Mouse (Mus musculus) liver, embryonic 14.5 days (tissue): ENCODE results near the gene Il17rb. TPM values are rescaled to one million over a fixed set of nuclear protein-coding genes. Genes with fewer than 3 reads are reported as not detected.

Experiments used
- ATAC-seq: fragments of 200-750 bp; cut with Nextera tagmentation; 2 replicates; pipeline ENCODE4 v1.8.0; 2017; ENCODE audit warnings: moderate number of reproducible peaks, mild to moderate bottlenecking, moderate library complexity; ENCODE audit not compliant: insufficient read depth
- DNase-seq, 3 experiments: peaks; one replicate each; pipeline ENCODE4 v3.0.0-alpha.2; 2012 to 2013; ENCODE audit warnings: low read depth in 3 of 3, low spot score in 3 of 3
- H3K27ac ChIP-seq: fragments of 300-500 bp; sonication (generic); 2 replicates; pipeline ENCODE4 v1.5.1; 2014; ENCODE audit warnings: moderate library complexity, mild to moderate bottlenecking, control low read depth, inconsistent platforms
- H3K27me3 ChIP-seq: fragments of 300-500 bp; sonication (generic); 2 replicates; pipeline ENCODE4 v1.6.1; 2014; ENCODE audit warnings: mild to moderate bottlenecking, low read length, moderate library complexity; ENCODE audit not compliant: control insufficient read depth, insufficient read depth
- H3K36me3 ChIP-seq: fragments of 300-500 bp; sonication (generic); replicated peaks from 2 replicates; pipeline ENCODE4 v1.6.1; 2014; ENCODE audit warnings: low read depth; ENCODE audit not compliant: control insufficient read depth, insufficient read depth
- H3K4me1 ChIP-seq, 2 experiments: fragments of 200-500 bp in 1 of 2; fragments of 300-500 bp in 1 of 2; sonication (generic) in 1 of 2; replicated peaks; 2 replicates each; pipeline ENCODE4 v1.6.1; 2012 to 2014; ENCODE audit warnings: antibody characterized with exemption in 1 of 2, inconsistent platforms in 1 of 2, low read length in 1 of 2; ENCODE audit not compliant: control insufficient read depth in 2 of 2, insufficient read depth in 2 of 2
- H3K4me2 ChIP-seq: fragments of 300-500 bp; sonication (generic); 2 replicates; pipeline ENCODE4 v1.6.1; 2014; ENCODE audit warnings: low read depth, mild to moderate bottlenecking, control low read depth, moderate library complexity
- H3K4me3 ChIP-seq, 2 experiments: fragments of 200-500 bp in 1 of 2; fragments of 300-500 bp in 1 of 2; sonication (generic) in 1 of 2; 2 replicates each; pipeline ENCODE4 v1.5.1; 2012 to 2014; ENCODE audit warnings: low read depth in 2 of 2, low read length in 2 of 2, mild to moderate bottlenecking in 2 of 2, control low read depth in 1 of 2, inconsistent platforms in 1 of 2, moderate library complexity in 1 of 2; ENCODE audit not compliant: insufficient read depth in 1 of 2
- H3K9ac ChIP-seq: fragments of 300-500 bp; sonication (generic); replicated peaks from 2 replicates; pipeline ENCODE4 v1.6.1; 2014; ENCODE audit warnings: mild to moderate bottlenecking, control low read depth, moderate library complexity
- H3K9me3 ChIP-seq: fragments of 300-500 bp; sonication (generic); 2 replicates; pipeline ENCODE4 v1.6.1; 2016; ENCODE audit warnings: low read length, mixed read lengths; ENCODE audit not compliant: control insufficient read depth
- CTCF ChIP-seq: IDR thresholded peaks from 2 replicates; pipeline ENCODE4 v1.5.1; 2016; ENCODE audit warnings: antibody characterized with exemption, low read depth, control low read depth
- EP300 ChIP-seq: IDR thresholded peaks from 2 replicates; pipeline ENCODE4 v1.6.1; 2016; ENCODE audit warnings: antibody characterized with exemption, low read depth
- WGBS: fragments of 180-500 bp; shearing (Covaris S2); extraction: QIAGEN DNeasy Blood & Tissue Kit; methylation state at CpG from one replicate; pipeline ENCODE4 v1.1.7; 2014; ENCODE audit not compliant: insufficient replicate concordance; 5-methylcytosine and 5-hydroxymethylcytosine counted together
- polyA plus RNA-seq, 2 experiments: library from polyadenylated mRNA; depleted of rRNA in 1 of 2; stranded (reverse) in 1 of 2; unstranded in 1 of 2; fragments of >200 nt; fragmentation: Nextera tagmentation in 1 of 2; extraction: Ambion mirVana in 1 of 2; gene quantifications; 2 replicates each; pipeline versions ENCODE4 v1.2.1 to v1.2.3; 2012 to 2014

Il17rb gene
- polyA plus RNA-seq, 2 experiments, result 1.3 to 1.8 TPM

DNA sequence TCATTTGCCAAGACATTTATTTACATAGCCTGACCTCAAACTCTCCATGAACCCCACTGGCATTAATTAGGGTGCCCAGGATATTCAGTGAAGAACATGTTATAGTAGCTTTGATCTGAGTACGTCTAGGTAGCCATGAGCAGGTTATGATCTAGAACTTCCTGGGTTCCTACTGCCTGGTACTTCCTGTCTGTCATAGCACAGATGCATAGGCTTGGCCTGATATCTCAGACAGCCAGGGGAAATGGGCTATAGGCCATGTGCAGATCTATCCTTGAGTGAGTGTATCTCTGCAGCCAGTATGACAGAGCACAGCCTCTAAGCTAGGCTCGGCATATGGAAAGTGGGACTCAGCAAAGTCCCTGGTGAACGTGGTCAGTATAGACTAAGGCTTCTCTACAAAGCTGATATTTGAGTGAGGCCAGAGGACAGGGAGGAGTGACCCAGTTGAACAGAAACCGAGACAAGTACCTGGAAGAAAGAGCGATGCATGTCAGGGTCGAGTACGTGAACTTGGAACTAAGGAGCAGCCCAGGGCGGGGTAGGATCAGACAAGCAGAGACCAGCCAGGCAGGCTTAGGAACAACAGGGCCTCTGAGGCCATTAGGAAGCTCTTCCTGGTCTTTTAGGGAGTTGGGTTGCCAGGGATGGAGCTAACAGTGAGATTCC, 9.2 kb upstream of the Il17rb start:
- Histone ChIP-seq H3K27me3 (no peaks in the 10 kb centered on the region; the same call in 1 of the 2 replicates), H3K36me3 (no peaks in the 10 kb centered on the region), H3K4me2 (no peak overlapping the region), H3K9me3 (no peaks in the 10 kb centered on the region), H3K27ac (no peak overlapping the region), H3K9ac (no peak overlapping the region), H3K4me1 (no peaks in the 10 kb centered on the region; a peak in 1 of 4 replicates), H3K4me3 (no peak overlapping the region)
- TF ChIP-seq CTCF (no peak), EP300 (no peak)
- ATAC-seq (no peak), DNase-seq (no peak)
- 64% methylated on average over 8 of the region's 8 CpGs for WGBS

DNA sequence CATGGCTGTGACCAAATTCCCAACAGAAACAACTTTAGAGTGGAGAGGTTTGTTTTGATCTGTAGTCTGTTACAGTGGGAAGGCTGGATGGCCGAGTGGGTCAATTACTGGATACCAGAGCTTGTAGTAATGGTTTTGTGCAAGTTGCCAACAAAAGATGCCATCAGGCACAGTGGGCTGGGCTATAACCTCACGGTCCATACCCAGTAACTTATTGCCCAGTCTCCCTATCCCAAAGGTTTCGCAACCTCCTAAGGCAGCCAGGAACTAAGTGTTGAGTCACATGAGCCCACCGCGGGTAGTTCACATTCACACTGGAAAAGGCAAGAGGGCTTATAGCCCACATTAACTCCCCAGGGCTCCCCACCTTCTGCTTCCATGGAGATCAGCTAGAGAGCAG, 8.0 kb upstream of the Il17rb start:
- DNase-seq, result no peak
- Histone ChIP-seq H3K27me3 (no peaks in the 10 kb centered on the region; the same call in 1 of the 2 replicates), H3K4me3 (no peak overlapping the region), H3K36me3 (no peaks in the 10 kb centered on the region), H3K9ac (no peak overlapping the region), H3K4me1 (no peaks in the 10 kb centered on the region; a peak in 1 of 4 replicates), H3K4me2 (no peak overlapping the region), H3K9me3 (no peaks in the 10 kb centered on the region), H3K27ac (no peak overlapping the region)
- TF ChIP-seq EP300, result no peak
- TF ChIP-seq CTCF, result no peak
- ATAC-seq, result no peak
- WGBS, result 64% methylated on average over 5 of the region's 5 CpGs

DNA sequence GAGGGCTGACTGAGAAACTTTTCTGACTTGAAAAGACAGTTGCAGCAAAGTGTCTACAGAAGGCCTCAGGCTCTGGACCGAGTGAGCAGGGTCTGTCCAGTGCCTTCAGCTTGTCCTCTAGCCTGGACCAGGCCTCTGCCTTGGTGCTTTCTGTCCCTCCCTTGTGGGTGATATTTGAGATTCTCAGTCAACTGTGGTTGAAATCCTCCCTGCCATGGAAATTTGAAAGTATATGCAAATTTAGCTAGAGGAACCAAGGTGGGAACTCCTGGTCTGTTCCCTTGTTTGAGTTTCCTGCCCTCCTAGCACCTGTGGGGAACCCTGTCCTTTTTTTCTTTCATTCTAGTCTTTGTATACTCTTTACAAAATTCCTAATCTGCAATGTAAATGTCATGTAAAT, 6.3 kb upstream of the Il17rb start:
- no peak for DNase-seq
- WGBS, result 45% methylated on average over 1 of the region's 1 CpGs
- no peak for ATAC-seq

DNA sequence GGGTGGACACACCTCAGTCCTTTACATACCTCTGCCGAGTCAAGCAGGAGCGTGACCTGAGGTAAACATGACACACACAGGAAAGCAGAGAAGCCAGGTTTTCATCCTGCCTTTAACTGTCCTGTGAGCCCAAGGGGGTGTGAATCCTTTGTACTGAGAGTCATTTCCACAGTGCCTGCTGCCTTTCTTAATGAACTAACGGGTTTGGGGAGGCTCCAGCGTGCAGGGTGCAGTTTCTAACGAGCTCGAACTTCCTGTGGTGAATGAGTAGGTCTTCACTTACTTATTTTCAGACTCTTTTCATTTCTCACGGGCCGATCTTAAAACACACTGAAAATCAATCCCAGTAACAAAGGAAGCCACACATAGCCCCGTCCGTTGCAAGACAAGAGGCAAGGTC, 5.8 kb upstream of the Il17rb start:
- H3K4me3 ChIP-seq, result no peak overlapping the region
- no peak overlapping the region for H3K27ac ChIP-seq
- TF ChIP-seq EP300, result no peak
- no peak for TF ChIP-seq CTCF
- H3K4me1 ChIP-seq, result no peaks in the 10 kb centered on the region; a peak in 1 of 4 replicates
- ATAC-seq (no peak), DNase-seq (no peak)
- peaks cover 3% of the 10 kb centered on the region for H3K27me3 ChIP-seq
- H3K4me2 ChIP-seq, result no peak overlapping the region
- WGBS, result 46% methylated on average over 10 of the region's 10 CpGs
- no peaks in the 10 kb centered on the region for H3K9me3 ChIP-seq
- H3K36me3 ChIP-seq, result no peaks in the 10 kb centered on the region
- no peak overlapping the region for H3K9ac ChIP-seq

More for the DNA sequence above, 6.3 kb upstream of the Il17rb start:
- TF ChIP-seq EP300, result no peak
- TF ChIP-seq CTCF, result no peak
- H3K4me3 ChIP-seq, result no peak overlapping the region
- H3K4me2 ChIP-seq, result no peak overlapping the region
- H3K9ac ChIP-seq, result no peak overlapping the region
- H3K4me1 ChIP-seq, result no peaks in the 10 kb centered on the region; a peak in 1 of 4 replicates
- no peaks in the 10 kb centered on the region for H3K36me3 ChIP-seq
- no peaks in the 10 kb centered on the region; the same call in 1 of the 2 replicates for H3K27me3 ChIP-seq
- no peak overlapping the region for H3K27ac ChIP-seq
- no peaks in the 10 kb centered on the region for H3K9me3 ChIP-seq

DNA sequence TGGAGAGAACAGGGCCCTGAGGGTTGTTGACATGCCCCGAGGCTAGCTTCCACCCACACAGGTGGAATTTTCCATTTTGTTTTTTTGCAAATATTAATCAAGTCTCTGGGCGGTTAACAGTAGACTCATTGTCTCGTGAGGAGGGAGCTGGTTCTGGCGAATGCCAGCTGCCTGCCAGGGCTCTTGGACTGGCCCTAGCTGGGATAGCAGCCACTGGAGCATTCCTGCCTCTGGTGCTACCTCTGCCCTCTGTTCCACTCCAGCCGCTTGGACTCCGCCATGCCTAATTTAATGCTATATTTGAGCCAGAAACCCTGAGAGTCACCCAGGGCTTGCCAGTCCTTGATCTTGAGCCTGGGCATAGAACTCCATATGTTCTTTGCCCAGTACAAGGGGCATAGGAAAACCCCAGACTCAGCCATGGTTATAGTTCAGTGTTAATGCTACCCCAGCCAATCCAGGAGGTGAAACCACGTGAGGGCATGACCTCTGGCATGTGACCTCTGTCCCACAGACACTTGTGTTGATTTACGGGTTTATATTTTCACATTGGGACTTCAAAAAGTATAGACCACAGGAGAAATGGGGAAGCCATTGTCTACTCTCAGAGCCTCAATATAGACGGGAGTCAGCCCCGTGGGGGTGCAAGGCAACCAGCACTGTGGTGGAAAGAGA, 3.3 kb upstream of the Il17rb start:
- peaks cover 19% of the 10 kb centered on the region for H3K27me3 ChIP-seq
- 60% methylated on average over 10 of the region's 10 CpGs for WGBS
- H3K4me1 ChIP-seq, result no peaks in the 10 kb centered on the region; a peak in 1 of 4 replicates
- H3K27ac ChIP-seq, result no peak overlapping the region
- no peaks in the 10 kb centered on the region for H3K36me3 ChIP-seq
- ATAC-seq, result no peak
- H3K4me3 ChIP-seq, result no peak overlapping the region
- no peaks in the 10 kb centered on the region for H3K9me3 ChIP-seq
- no peak for DNase-seq
- TF ChIP-seq CTCF (no peak), EP300 (no peak)
- no peak overlapping the region for H3K4me2 ChIP-seq
- no peak overlapping the region for H3K9ac ChIP-seq
